Mouse (Mus musculus): ENCODE measurements at regions not wholly inside any gene's neighbourhood (a gene's known extent, or its start where the extent isn't known, plus 50 kb on each side); places are given as distances from the start of the nearest gene placed in this dataset.

GRCm38 (mm10) chr11:43370025-43370424 lies 56.0 kb downstream of the Pttg1 start:
- no peak overlapping the region for H3K4me3 ChIP-seq (ENCODE audit: low read depth, low read length)
- no peak overlapping the region for H3K27ac ChIP-seq (ENCODE audit: low read depth, low read length)
- H3K4me2 ChIP-seq (ENCODE audit: low read depth, low read length, severe bottlenecking): no peak overlapping the region
- no peaks in the 10 kb centered on the region for H3K9me3 ChIP-seq (ENCODE audit: control insufficient read depth, low read length)
- H3K4me1 ChIP-seq (replicated peaks; ENCODE audit: control insufficient read depth, insufficient read depth, low read length): no peaks in the 10 kb centered on the region
- WGBS: 88% methylated on average over 3 of the region's 3 CpGs
- no peak overlapping the region for H3K9ac ChIP-seq (ENCODE audit: low read length)
- no peaks in the 10 kb centered on the region for H3K36me3 ChIP-seq (ENCODE audit: control insufficient read depth, insufficient read depth, low read length)
- no peak for DNase-seq (ENCODE audit: low spot score)
- no peaks in the 10 kb centered on the region for H3K27me3 ChIP-seq (ENCODE audit: control insufficient read depth, insufficient read depth, low read length)
- ATAC-seq (replicated peaks; ENCODE audit: low FRiP score): no peak

- no peak overlapping the region for H3K4me3 ChIP-seq (ENCODE audit: low read depth, low read length)
- H3K9me3 ChIP-seq (ENCODE audit: control insufficient read depth, low read length): no peaks in the 10 kb centered on the region
- no peak overlapping the region for H3K27ac ChIP-seq (ENCODE audit: low read depth, low read length)
- H3K4me2 ChIP-seq (ENCODE audit: low read depth, low read length, severe bottlenecking): no peak overlapping the region
- no peaks in the 10 kb centered on the region for H3K36me3 ChIP-seq (ENCODE audit: control insufficient read depth, insufficient read depth, low read length)
- H3K4me1 ChIP-seq (replicated peaks; ENCODE audit: control insufficient read depth, insufficient read depth, low read length): no peaks in the 10 kb centered on the region
- H3K9ac ChIP-seq (ENCODE audit: low read length): no peak overlapping the region
- 90% methylated on average over 1 of the region's 1 CpGs for WGBS
- DNase-seq (ENCODE audit: low spot score) (no peak), ATAC-seq (replicated peaks; ENCODE audit: low FRiP score) (no peak)
- no peaks in the 10 kb centered on the region for H3K27me3 ChIP-seq (ENCODE audit: control insufficient read depth, insufficient read depth, low read length)
These were observed 57.7 kb downstream of the Pttg1 start for GRCm38 (mm10) chr11:43368346-43368745.

GRCm38 (mm10) chr11:43361858-43362257 lies 64.2 kb downstream of the Pttg1 start:
- DNase-seq (ENCODE audit: low spot score): no peak

GRCm38 (mm10) chr11:43358390-43359291 lies 67.4 kb downstream of the Pttg1 start:
- Histone ChIP-seq H3K9ac (ENCODE audit: low read length) (no peak overlapping the region), H3K27me3 (ENCODE audit: control insufficient read depth, insufficient read depth, low read length) (no peaks in the 10 kb centered on the region), H3K4me3 (ENCODE audit: low read depth, low read length) (no peak overlapping the region), H3K4me2 (ENCODE audit: low read depth, low read length, severe bottlenecking) (no peak overlapping the region), H3K27ac (ENCODE audit: low read depth, low read length) (no peak overlapping the region), H3K4me1 (replicated peaks; ENCODE audit: control insufficient read depth, insufficient read depth, low read length) (no peaks in the 10 kb centered on the region), H3K9me3 (ENCODE audit: control insufficient read depth, low read length) (no peaks in the 10 kb centered on the region), H3K36me3 (ENCODE audit: control insufficient read depth, insufficient read depth, low read length) (no peaks in the 10 kb centered on the region)
- no peak for DNase-seq (ENCODE audit: low spot score)
- no peak for ATAC-seq (replicated peaks; ENCODE audit: low FRiP score)
- WGBS: 86% methylated on average over 13 of the region's 13 CpGs

More at GRCm38 (mm10) chr11:43361858-43362257, 64.2 kb downstream of the Pttg1 start:
- Histone ChIP-seq H3K9ac (ENCODE audit: low read length) (no peak overlapping the region), H3K27ac (ENCODE audit: low read depth, low read length) (no peak overlapping the region), H3K4me2 (ENCODE audit: low read depth, low read length, severe bottlenecking) (no peak overlapping the region), H3K36me3 (ENCODE audit: control insufficient read depth, insufficient read depth, low read length) (no peaks in the 10 kb centered on the region), H3K4me3 (ENCODE audit: low read depth, low read length) (no peak overlapping the region), H3K9me3 (ENCODE audit: control insufficient read depth, low read length) (no peaks in the 10 kb centered on the region), H3K27me3 (ENCODE audit: control insufficient read depth, insufficient read depth, low read length) (no peaks in the 10 kb centered on the region), H3K4me1 (replicated peaks; ENCODE audit: control insufficient read depth, insufficient read depth, low read length) (no peaks in the 10 kb centered on the region)
- ATAC-seq (replicated peaks; ENCODE audit: low FRiP score): no peak
- 75% methylated on average over 13 of the region's 13 CpGs for WGBS

GRCm38 (mm10) chr11:43353602-43354001 lies 72.4 kb downstream of the Pttg1 start:
- no peaks in the 10 kb centered on the region for H3K27me3 ChIP-seq (ENCODE audit: control insufficient read depth, insufficient read depth, low read length)
- DNase-seq (ENCODE audit: low spot score) (no peak), ATAC-seq (replicated peaks; ENCODE audit: low FRiP score) (no peak)
- no peak overlapping the region for H3K9ac ChIP-seq (ENCODE audit: low read length)
- no peaks in the 10 kb centered on the region for H3K4me1 ChIP-seq (replicated peaks; ENCODE audit: control insufficient read depth, insufficient read depth, low read length)
- no peak overlapping the region for H3K4me2 ChIP-seq (ENCODE audit: low read depth, low read length, severe bottlenecking)
- H3K36me3 ChIP-seq (ENCODE audit: control insufficient read depth, insufficient read depth, low read length): no peaks in the 10 kb centered on the region
- H3K9me3 ChIP-seq (ENCODE audit: control insufficient read depth, low read length): no peaks in the 10 kb centered on the region
- H3K27ac ChIP-seq (ENCODE audit: low read depth, low read length): no peak overlapping the region
- H3K4me3 ChIP-seq (ENCODE audit: low read depth, low read length): no peak overlapping the region
- 83% methylated on average over 4 of the region's 4 CpGs for WGBS

- no peak for DNase-seq (ENCODE audit: low spot score)
- WGBS: 94% methylated on average over 1 of the region's 1 CpGs
- ATAC-seq (replicated peaks; ENCODE audit: low FRiP score): no peak
- no peaks in the 10 kb centered on the region for H3K27me3 ChIP-seq (ENCODE audit: control insufficient read depth, insufficient read depth, low read length)
- no peak overlapping the region for H3K27ac ChIP-seq (ENCODE audit: low read depth, low read length)
- no peaks in the 10 kb centered on the region for H3K36me3 ChIP-seq (ENCODE audit: control insufficient read depth, insufficient read depth, low read length)
- no peaks in the 10 kb centered on the region for H3K9me3 ChIP-seq (ENCODE audit: control insufficient read depth, low read length)
- H3K9ac ChIP-seq (ENCODE audit: low read length): no peak overlapping the region
- no peaks in the 10 kb centered on the region for H3K4me1 ChIP-seq (replicated peaks; ENCODE audit: control insufficient read depth, insufficient read depth, low read length)
- no peak overlapping the region for H3K4me3 ChIP-seq (ENCODE audit: low read depth, low read length)
- no peak overlapping the region for H3K4me2 ChIP-seq (ENCODE audit: low read depth, low read length, severe bottlenecking)
These were observed 73.0 kb downstream of the Pttg1 start for GRCm38 (mm10) chr11:43353030-43353429.

- WGBS: 59% methylated on average over 2 of the region's 2 CpGs
These were observed 74.2 kb downstream of the Pttg1 start for GRCm38 (mm10) chr11:43351818-43352217.

GRCm38 (mm10) chr11:43351348-43351747 lies 74.7 kb downstream of the Pttg1 start:
- H3K27ac ChIP-seq (ENCODE audit: low read depth, low read length): no peak overlapping the region
- no peaks in the 10 kb centered on the region for H3K9me3 ChIP-seq (ENCODE audit: control insufficient read depth, low read length)
- no peaks in the 10 kb centered on the region for H3K4me1 ChIP-seq (replicated peaks; ENCODE audit: control insufficient read depth, insufficient read depth, low read length)
- DNase-seq (ENCODE audit: low spot score): no peak
- H3K27me3 ChIP-seq (ENCODE audit: control insufficient read depth, insufficient read depth, low read length): no peaks in the 10 kb centered on the region
- no peak overlapping the region for H3K4me2 ChIP-seq (ENCODE audit: low read depth, low read length, severe bottlenecking)
- no peak for ATAC-seq (replicated peaks; ENCODE audit: low FRiP score)
- no peak overlapping the region for H3K9ac ChIP-seq (ENCODE audit: low read length)
- no peaks in the 10 kb centered on the region for H3K36me3 ChIP-seq (ENCODE audit: control insufficient read depth, insufficient read depth, low read length)
- WGBS: 94% methylated on average over 2 of the region's 2 CpGs
- no peak overlapping the region for H3K4me3 ChIP-seq (ENCODE audit: low read depth, low read length)

More at GRCm38 (mm10) chr11:43351818-43352217, 74.2 kb downstream of the Pttg1 start:
- Histone ChIP-seq H3K36me3 (ENCODE audit: control insufficient read depth, insufficient read depth, low read length) (no peaks in the 10 kb centered on the region), H3K4me2 (ENCODE audit: low read depth, low read length, severe bottlenecking) (no peak overlapping the region), H3K27ac (ENCODE audit: low read depth, low read length) (no peak overlapping the region), H3K9me3 (ENCODE audit: control insufficient read depth, low read length) (no peaks in the 10 kb centered on the region), H3K4me3 (ENCODE audit: low read depth, low read length) (no peak overlapping the region), H3K27me3 (ENCODE audit: control insufficient read depth, insufficient read depth, low read length) (no peaks in the 10 kb centered on the region), H3K4me1 (replicated peaks; ENCODE audit: control insufficient read depth, insufficient read depth, low read length) (no peaks in the 10 kb centered on the region), H3K9ac (ENCODE audit: low read length) (no peak overlapping the region)
- ATAC-seq (replicated peaks; ENCODE audit: low FRiP score): no peak
- DNase-seq (ENCODE audit: low spot score): no peak

- no peaks in the 10 kb centered on the region for H3K9me3 ChIP-seq (ENCODE audit: control insufficient read depth, low read length)
- H3K4me1 ChIP-seq (replicated peaks; ENCODE audit: control insufficient read depth, insufficient read depth, low read length): no peaks in the 10 kb centered on the region
- no peak overlapping the region for H3K27ac ChIP-seq (ENCODE audit: low read depth, low read length)
- H3K36me3 ChIP-seq (ENCODE audit: control insufficient read depth, insufficient read depth, low read length): no peaks in the 10 kb centered on the region
- H3K9ac ChIP-seq (ENCODE audit: low read length): no peak overlapping the region
- DNase-seq (ENCODE audit: low spot score): no peak
- H3K4me2 ChIP-seq (ENCODE audit: low read depth, low read length, severe bottlenecking): no peak overlapping the region
- 53% methylated on average over 3 of the region's 3 CpGs for WGBS
- no peak overlapping the region for H3K4me3 ChIP-seq (ENCODE audit: low read depth, low read length)
- ATAC-seq (replicated peaks; ENCODE audit: low FRiP score): no peak
- H3K27me3 ChIP-seq (ENCODE audit: control insufficient read depth, insufficient read depth, low read length): no peaks in the 10 kb centered on the region
These were observed 75.8 kb downstream of the Pttg1 start for GRCm38 (mm10) chr11:43350242-43350641.
